Mouse (Mus musculus): ENCODE measurements around the gene Mafg.

Mafg gene

DNA sequence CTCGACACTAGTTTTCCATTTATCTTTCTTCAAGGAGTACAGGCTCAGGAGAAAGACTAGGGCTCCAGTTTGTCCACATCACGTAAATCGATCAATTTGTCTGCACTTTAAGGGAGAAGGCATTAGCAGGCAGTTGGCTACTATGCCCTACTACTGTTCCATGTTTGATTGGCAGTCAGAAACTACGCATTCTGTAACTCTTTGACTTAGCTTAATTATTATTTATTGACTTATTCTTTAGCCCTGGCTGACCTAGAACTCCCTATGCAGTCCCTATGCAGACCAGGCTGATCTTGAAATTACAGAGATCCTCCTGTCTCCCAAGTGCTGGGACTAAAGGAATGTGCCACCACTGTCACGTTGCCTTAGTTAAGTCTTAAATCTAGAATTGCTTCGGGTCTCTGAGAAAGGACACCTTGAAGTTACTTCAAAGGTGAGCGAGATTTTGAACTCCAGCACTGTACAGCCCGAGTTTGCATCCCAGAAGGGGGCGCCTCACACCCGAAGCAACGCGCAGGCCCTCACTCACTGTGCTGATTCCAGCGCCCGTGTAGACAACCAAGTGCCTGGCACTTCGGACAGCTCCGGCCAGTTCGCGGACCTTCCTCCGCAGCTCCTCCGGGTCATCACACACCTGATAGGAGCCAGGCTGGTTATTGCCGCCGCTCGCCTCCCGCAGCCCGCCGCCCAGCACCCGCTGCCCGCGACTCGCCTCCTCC is 9.3 kb downstream of the Mafg start:
- DNase-seq (ENCODE audit: low spot score) = peak; percentile 67

DNA sequence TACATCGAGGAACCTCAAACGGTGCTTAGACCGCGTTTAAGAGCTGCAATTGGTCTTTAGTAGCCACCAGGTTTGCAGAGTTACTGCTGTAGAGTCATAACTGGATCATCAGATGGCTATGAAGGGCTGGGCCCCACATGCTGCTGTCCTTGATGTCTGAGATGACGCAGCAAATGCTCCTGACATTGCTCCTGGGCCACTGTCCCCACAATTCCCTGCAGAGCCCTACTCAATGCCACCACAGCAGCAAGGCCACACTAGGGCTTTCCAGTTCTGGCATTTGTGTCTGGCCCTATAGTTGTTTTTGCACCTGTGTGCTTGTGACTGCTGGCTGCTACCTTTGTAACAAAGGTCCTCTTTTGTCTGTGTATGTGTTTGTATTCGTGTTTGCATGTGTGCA is 10.6 kb downstream of the Mafg start:
- no peak for DNase-seq (ENCODE audit: low spot score)

DNA sequence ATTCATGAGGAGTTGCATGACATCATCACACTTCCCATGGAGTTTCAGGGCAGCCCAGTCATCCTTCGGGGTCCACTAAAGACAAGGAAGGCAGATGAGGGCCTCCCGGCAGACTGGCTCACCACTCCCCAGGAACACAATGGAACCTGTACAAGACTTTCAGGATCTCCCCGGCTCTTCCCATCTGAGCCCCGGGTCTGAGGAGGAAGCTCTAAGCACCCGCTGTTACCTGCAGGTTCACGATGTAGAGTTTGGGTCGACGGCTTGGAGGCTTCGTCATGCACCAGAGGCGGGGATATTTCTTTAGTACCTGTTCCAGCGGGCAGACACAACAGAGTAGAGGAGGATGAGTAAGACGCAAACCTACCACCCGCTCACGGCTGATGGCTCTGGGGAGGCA is 13.2 kb downstream of the Mafg start:
- DNase-seq (ENCODE audit: low spot score) = no peak

DNA sequence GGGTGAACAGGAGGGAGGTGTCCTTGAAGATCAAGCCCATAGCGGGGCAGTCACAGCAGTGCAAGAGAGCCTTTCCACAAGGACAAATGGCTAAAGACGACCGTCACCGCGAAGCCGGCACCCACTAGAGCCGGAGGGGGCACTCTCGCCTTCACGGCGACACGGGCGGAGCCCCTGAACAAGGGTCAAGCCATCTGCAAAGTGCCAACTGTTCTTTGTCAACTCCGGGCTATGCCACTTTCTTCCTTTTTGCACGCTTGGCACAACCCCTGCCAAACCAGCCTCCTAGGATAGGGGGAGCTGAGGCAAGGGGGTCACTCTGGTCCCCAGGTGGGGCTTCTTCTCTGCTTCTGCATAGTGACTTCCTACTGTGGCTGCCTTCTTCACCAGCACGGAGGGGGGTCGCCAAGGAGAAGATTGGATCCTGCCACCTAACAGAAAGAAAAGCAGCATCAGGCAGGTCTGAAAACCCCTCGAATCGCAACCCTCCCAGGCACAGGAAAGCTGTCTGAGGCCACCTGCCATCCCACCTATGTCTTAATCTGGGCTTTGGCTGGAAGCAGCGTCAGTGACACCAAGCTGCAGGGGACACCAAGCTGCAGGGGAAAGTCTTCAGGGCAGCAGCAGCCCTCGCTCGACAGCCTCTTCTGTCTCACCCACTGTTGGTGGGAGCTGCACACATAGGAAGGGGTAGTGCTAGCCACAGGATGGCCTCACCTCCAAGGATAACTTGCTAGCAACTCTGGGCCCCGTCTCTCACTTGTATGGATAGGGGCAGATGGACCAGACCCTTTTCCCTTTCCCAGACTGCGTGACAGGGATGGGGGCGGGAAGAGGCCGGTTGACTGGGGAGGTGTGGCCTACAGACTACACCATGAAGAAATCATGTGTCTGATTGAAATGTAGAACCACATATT is 14.5 kb downstream of the Mafg start:
- DNase-seq (ENCODE audit: low spot score) = no peak

DNA sequence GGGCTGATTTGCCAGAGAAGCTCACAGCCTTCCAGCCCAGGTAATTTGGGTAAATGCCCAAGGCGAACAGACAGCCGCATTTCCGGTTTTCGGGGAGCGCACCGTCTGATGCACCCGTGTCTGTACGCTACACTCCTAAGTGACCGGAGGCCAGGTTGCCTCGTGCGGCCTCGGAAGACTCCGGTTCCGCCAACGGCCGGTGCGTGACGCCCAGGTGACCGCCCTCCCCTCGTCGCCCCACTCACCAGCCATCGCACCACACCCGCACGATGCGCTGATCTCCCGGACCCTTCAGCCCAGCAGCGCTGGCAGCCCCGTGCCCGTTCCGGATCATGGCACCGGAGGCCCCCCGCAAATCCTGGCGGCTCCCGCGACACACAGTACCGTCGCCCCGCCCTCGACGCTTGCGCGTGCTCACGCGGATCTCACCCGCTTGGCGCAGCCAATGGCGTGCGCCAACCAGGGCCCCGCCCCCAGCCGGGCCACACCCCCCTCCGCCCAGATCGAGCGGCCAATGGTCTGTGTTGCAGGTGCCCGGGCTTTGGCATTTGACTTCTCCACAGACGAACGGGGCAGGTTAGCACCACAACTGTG is 15.8 kb downstream of the Mafg start, which contains the start of gene Pcyt2:
Pcyt2 (minus strand) TSS at position 418 of the 594 bp plus-strand sequence.
- peak; percentile 91 for DNase-seq (ENCODE audit: low spot score)

DNA sequence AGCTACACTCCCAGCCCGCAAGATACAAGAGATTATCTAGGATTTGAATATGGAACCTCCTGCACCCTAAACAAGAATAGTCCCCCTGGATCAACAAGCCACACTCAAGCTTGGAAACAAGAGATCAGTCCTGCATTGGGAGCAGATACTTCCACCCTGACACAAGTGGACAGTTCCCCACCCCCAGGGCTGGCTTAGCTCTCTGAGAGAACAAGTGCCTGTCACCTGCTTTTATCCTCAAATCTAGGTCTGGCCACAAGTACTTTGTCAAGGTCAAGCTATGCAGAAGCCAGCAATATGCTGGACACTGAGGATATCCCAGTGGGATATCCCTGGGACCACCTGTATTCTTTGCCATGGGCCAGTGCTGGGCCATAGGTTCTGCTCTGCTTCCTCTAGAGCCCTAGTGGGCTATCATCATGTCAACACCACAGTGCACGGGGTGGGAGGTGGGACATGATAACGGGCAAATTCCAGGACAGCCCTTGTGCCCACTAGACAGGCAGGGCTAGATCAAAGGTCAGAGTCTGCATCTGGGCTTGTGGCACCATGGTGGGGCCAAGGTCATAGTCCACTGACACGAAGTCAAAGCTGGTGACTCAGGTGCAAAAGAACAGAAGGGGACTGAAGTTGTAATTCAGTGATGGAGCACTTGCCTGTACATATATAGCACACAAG is 16.6 kb downstream of the Mafg start:
- DNase-seq (ENCODE audit: low spot score) = no peak

DNA sequence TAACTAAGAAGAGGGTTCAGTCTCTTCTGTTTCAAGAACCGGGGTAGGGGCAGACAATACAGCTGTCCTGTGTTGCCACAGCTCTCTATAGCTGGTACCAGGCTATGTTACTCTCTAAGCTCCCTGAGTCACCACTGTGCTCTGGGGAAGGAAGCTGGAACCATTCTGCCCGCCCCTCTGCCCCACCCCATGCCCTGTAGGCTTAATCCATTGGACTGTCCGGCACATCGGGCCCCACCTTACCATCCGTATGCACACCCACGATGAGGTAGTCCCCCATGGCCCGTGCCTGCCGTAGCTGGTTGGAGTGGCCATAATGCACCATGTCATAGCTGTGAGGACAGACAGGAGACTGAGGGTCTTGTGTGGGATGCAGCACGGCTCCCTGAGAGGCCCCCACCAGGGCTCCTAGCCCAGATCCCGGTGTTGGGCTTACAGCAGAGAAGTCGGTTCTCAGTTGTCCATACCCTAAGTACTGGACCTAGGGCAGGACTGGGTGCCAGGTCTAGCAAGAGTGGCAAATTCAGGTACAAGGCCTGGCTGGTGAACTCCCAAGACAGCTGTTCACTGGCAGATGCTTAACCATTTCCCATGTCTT is 17.7 kb downstream of the Mafg start:
- no peak for DNase-seq (ENCODE audit: low spot score)

DNA sequence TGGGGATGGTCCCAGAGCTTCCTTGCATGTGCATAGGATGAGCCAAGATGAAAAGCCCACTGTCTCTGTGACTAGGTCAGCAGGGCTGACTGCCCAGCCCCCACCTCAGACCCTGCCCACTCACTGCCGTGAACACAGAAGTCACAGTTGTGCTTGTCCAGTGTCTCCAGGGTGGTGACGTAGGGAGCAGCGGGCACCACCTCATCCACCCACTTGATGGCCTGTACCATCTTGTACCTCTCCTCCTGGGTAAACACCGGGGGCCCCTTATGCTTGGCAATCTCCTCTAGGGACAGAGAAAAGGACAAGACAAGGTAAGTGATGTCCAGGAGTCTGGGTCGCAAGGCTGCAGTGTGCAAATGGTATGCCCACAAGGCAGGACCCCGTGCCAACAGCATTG is 18.2 kb downstream of the Mafg start:
- no peak for DNase-seq (ENCODE audit: low spot score)

DNA sequence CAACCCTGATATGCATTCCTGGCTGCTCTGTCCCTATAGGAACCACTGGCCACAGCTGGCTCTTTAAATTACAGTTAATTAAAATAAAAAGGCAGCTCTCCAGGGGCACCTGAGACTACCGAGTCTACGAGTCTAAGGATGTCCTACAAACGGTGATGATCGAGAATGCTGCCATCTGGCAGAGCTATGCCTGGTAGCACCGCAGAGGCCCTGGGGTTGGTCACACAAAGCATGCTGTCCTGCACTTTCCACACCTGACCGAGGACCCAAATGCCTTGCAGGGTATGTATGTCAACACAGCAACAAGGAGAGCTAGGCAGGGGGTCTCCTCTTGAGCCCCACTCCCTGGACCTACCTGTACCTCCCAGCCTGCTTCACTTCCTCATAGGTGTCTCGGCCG is 19.4 kb downstream of the Mafg start:
- no peak for DNase-seq (ENCODE audit: low spot score)

DNA sequence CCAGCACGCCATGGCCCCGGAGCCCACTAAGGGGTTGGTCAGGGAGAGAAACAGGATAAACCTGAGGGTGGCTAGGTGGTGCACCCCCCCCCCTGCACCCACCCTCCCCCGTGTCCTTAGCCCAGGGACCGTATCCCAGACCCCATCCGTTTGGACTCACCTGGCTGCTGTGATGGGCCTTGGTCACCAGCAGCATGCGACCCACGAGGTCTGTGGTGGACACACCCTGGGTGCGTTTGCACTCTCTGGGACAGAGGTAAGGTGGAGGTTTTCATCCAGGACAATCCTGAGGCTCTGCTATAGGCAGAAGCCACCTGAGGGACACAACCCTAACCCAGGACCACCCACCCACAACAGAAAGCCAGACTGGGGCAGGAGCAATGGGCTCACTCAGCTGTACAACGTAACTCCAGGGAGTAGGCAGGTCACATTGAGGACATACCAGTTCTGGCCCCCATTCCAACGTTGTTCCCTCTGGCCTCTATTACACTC is 19.9 kb downstream of the Mafg start:
- DNase-seq (ENCODE audit: low spot score) = no peak

DNA sequence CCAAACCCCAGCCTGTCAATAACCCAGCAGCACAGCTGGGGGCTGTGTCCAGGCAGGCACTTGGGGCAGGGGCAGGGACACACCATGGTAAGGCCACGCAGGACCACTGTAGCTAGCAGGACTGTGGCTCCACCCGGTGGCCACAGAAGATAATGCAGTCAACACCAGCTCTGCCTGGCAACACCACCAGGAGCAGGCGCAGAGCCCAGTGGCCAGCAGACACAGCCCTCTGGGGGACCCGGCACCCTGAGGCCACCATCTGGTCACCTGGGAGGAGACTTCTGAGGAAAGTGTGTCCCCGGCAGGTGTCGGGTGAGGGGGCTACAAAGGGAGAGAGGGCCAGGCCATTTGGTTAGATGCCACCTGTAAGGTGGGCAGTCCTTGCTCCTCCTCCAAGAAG is 20.6 kb downstream of the Mafg start:
- peak; percentile 74 for DNase-seq (ENCODE audit: low spot score)

DNA sequence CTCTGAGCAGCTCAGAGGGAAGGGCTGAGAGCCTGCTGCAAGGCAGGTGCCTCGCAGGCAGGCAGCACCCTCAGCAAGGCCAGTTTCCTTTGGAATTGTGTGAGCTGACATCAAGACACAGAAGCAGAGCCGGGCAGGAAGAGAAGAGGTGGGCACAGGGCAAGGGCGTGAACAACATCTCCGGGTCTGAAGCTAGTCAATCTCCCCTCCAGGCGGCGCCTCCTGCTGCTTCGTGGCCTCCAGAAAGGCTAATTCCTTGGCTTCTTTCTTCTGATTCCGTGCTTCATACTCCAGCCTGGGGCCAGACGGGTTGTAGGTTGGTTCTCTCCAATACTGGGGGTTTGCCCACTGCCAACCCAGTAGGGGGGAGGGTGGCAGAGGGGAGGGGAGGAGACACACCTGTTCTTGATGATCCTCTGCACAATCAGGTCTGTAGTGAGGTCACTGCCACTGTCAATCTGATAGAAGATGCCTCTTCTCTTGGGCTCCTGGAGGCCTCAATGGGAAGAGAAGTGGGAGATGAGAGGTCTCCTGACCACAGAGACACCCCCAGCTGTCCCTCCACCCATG is 22.8 kb downstream of the Mafg start:
- DNase-seq (ENCODE audit: low spot score) = no peak

DNA sequence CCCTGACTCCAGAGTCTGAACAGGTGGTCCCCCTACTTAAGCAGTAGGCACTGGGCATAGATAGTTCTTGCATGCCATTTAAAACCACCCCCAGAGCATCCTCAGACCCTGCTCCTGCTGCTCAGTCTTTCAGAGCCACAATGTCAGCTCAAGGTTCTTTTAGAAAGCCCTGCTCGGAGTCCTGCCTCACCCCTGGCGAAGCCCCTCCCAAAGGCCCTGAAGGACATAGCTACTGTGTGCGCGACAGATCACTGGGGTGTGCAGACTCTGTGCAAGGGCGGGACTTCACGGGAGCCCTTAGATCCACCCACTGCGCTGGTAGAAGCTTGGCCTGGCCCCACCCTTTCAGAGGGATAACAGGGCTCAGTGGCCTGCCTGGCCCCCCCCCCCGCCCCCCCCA is 24.1 kb downstream of the Mafg start:
- DNase-seq (ENCODE audit: low spot score) = no peak

DNA sequence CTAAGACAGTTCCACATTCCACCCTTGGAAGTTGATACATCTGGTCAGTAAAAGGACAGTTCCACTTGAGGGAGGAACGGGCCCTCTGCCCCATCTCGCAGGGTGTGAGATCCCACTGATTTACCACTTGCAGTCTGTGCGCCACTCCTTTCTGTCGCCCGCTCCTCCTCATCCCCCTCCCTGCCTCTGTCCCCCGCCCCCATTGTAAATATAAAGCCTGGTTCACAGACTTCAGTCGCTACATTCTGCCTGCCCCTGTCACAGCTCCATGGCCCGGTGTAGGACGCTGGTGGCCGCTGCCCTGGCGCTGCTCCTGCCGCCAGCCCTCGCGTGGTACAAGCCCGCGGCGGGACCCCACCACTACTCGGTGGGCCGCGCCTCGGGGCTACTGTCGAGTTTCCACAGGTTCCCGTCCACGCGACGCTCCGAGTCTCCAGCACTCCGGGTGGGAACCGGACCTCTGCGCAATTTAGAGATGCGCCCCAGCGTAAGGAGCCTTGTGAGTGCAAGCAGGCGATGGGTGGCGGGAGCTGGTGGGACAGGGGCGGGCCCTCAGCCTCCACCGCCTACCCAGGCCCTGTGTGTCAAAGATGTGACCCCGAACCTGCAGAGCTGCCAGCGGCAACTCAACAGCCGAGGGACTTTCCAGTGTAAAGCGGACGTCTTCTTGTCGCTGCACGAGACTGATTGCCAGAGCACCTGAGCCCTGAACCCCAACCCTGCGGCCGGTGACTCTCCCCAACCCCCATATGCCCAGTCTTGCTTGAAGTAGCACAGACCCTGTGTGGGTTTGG is 25.0 kb downstream of the Mafg start, which contains the start of gene Npb:
Npb (plus strand) TSS at position 237 of the 794 bp plus-strand sequence.
- no peak for DNase-seq (ENCODE audit: low spot score)

DNA sequence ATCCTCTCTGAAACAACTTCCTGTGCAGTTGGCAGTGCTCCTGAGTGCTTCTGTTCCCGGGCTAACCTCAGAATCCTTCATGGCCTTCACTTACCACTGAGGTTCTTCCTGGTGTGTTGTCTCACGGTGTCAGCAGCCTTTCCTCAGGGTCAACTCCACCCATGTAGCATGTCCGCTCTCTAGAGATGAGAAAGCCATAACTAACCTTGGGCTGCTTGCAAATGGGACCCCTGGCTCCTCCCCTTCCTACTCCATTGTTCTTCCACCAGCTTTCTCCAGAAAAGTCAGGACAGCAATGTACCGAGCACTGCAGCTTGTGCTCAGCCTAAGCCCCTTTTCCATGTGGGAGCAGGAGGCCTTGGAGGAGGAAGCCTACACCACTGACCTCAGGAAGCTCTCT is 26.6 kb downstream of the Mafg start:
- DNase-seq (ENCODE audit: low spot score) = no peak

DNA sequence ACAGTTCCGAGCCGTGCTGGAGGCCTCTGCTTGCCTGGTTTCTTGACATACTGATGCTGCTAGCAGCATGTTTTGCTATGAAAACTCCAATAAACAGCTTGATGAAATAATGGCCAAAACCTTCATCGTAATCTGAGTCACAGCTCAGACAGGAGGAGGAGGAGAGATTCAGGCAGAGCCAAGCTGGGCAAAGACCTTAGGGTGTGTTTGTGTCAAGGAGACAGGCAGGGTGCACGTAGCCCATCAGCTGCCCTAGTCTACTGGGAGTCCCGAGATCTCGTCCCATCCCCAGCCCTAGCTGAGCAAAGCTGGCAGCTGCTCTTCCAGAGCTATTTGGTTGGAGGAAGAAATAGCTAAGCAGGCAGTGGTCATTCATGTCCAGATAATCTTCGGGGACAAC is 27.7 kb downstream of the Mafg start:
- DNase-seq (ENCODE audit: low spot score) = no peak

DNA sequence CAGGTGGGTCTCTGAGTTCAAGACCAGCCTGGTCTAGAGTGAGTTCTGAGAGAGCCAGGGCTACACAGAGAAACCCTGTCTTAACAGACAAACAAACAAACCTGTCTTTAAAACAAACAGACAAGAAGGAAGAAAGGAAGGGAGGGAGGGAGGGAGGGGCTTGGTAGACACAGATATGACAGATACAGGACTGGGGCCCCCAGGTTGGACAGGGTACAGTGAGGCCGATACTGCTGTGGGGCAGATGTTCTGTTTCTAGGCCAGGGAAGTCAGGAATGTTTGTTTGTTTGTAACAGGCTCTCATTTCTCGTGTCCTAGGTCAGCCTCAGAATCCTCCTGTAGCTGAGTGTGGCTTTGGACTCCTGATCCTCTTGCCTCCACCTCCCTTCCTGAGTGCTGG is 29.9 kb downstream of the Mafg start:
- DNase-seq (ENCODE audit: low spot score) = no peak

DNA sequence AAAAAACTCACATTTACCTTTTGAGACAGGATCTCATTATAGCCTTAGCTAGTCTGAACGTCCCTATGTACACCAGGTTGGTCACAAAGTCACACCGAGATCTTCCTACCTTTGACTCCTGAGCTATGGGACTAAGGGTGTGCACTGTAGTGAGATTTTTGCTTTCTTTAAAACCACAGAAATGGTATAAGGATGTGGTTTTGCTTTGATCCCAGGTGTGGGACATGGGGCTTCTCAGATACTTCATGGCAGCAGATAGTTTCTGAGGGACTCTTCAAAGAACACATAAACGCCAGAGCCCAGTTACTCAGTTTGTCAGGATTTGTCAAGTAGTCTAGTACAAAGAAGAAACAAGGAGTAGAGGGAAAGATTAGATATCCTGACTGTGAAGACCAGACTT is 32.7 kb downstream of the Mafg start:
- DNase-seq (ENCODE audit: low spot score) = no peak

DNA sequence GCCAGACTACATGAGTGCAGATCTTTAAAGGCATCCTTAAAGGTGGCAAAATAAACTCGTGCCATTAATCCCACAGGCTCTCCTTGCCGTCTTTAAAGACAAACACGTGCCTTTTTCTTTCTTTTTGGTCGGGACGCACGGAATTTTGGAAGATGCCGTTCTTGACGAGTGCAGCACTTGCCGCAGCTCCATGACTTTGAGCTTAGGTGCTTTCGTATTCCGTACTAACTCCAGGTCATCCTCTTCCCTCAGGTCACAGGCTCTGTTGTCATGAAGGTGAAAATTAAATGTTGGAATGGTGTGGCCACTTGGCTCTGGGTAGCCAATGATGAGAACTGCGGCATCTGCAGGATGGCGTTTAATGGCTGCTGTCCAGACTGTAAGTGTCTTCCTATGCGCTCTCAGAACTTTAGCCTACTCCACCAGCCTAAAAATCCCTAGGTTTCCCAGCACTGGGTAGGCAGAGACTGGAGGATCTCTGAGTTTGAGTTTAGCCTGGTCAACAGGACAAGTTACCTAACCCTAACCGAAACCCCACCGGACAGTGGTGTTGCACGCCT is 34.3 kb downstream of the Mafg start:
- no peak for DNase-seq (ENCODE audit: low spot score)
